Mouse (Mus musculus) embryo, embryonic 11 days (tissue): Measurements from ENCODE around the gene Agr3.

Experiments used
- DNase-seq: peaks from one replicate; pipeline ENCODE4 v3.0.0-alpha.2; 2015

Agr3 gene

DNA sequence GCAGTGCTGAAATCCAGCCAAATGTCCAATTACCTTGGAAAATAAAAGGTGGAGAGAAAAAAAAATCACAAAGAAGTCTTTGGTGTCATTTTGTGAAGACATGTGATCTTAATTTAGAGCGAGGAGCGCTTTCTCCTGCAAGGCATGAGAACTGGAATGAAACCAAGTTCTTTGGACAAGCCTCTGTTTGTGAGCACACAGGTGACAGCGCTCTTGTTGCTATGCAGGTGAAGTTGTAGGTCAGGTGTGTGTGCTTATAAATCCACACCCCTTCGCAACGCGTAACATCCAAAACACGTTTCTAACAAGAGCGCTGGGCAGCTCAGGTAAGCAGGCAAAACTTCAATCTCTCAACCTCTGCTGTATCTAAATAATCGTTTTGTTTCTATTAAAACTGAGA lies at the start of gene Agr3:
Gene Agr3 (plus strand): TSS at position 219 of the 400 bp plus-strand sequence.
- no peak for DNase-seq

DNA sequence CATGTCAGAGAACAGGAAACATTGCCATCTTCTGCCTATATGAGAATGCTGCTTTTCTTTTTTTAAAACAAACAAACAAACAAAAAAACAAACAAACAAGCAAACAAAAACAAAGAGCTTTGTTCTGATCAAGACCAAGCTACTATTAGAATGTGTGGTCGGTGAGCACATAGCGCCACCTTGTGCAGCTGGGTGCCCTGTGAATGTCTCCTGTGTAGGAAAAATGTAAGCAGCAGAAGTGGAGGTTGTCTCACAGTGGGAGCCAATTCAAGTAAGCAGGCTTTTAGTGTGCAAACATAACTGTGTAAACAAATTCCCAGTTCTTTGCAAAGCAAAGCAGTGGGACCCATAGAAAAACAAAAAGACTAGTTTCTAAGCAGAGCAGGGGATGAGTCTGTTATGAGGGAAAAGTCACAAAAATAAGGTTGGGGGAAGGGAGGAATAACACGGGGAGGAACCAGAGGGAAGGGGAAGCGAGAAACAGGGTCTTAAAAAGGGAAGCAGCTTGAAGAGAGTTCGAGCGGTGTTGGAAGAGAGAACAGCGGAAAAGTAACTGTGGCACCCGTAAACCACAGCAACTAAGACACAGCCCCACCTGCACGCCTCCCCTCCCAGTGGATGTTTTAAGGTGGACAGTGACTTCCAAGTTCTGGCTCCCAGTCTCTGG lies 40.4 kb upstream of the Agr3 start:
- no peak for DNase-seq

DNA sequence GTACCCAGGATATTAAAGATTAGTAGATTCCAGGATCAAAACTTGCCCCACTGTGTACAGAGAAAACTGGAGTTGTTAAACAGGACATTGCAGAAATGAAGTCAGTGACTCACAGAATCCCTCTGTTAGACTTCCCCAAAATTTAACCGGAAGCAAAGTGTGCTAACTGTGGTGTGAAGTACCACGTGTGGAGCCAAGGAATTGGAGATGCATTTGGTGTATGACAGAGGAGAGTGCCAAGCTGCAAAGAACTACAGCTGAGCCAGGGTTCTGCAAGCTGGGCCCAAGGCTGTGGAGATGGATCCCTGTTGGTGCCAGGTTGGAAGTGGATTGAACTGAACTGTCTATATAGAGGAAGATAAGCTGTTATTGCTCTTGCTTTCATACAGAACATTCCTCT lies 36.0 kb upstream of the Agr3 start:
- no peak for DNase-seq

DNA sequence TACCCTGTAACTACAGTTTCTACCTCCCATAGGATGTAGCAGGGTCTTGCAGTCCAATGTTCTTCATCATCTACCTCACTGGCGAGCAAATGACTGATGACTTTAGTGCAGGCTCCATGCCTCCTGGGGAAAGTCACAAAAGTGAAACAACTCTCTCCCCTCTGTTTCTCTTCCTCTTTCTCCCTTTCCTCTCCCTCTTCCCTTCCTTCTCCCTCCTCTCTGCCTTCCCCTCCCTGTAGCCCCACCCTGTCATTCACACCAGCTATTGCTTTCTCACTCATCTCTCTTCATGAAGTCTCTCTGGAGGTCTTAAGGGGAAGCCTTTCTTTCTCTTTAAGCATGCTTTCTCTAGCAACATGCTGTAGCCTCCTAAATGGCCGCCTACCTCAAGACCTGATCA lies 34.7 kb upstream of the Agr3 start:
- no peak for DNase-seq

DNA sequence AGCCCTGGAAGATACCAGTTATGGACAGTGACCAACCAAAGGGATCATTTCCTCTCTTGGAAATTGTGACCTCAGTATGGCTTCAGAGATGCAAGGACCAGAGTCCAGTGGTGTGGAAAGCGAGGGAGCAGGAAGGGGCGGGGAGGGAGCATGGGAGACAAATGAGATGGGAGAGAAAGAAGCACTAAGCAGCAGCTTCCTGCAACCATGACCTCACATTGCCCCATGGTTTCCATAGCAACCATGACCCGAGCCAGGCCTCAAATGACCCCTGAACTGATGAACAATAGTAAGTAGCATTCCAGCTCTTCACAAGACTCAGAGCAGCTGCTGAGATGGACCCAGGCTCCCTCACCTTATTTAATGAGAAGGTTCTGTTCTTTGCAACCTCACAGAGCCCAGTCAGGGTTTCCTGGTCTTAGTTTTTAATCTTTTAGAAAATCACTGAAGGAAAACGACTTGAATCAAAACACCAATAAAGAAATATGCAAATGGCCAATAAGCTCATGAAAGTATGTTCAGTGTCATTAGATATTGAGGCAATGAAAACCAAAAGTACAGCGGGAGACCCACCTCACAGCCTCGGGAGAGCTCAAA lies 31.0 kb upstream of the Agr3 start:
- DNase-seq: peak; percentile 84

DNA sequence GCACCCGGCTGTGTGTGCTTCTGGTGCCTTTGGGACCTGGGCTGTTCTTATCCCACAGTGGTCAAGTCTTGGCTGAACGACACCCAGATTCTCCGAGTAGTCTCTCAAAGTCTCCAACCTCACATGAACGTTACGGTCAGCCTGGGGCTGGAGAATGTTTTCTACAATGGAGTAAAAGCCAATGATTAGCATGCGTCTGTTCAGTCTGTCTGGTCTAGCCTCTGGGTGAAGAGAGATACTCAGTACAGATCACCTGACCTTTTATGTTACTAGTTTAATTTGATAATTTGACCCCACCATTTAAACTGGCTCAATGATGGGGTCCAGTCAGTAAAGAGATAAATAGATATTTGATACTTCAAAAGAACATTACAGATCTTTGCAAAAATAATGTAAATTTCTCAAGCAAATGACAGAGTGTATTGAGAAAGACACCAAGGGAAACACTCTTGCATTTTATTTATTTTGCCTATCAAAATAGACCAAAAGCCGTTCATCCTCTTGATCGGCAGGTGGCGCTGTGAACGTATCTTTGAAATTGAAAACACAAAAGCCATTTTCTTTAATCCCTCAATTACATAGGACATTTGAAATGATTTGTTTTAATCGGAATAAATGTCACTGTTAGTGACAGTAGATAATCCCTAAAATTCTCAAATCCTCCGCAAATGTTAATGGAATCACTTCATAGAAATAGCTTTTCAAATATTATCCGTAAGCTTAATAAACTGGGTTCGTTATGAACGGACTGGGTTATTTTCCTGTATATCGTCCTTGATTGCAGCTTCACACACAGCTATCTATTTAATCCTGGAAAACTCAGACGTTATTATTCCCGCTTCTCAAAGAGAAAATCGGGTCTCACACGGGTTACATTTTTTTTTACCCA lies 29.3 kb upstream of the Agr3 start:
- DNase-seq: peak; percentile 84

DNA sequence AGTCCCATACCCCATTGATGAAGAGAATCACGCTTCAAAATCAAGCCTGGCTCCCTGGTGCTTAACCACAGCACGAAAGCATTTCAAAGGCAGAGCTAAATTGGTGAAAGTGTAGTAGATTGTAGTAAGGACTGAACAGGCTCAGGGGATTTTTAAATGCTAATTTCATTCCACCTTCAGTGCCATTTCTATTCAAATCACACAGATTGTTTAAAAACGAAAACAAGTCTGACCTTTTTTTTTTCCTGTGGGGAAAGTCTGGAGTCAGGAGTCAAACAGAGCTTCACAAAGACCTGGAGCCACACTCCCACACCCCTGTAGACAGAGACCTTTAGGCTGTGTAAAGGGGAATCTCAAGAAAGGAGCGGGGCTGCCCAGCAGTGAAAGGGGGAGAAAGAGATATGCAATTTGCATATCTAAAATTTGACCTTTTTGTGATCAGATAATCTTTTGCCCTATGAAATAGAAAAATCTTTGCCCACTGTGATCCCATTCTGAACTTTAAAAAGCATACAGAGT lies 28.6 kb upstream of the Agr3 start:
- peak; percentile 41 for DNase-seq

DNA sequence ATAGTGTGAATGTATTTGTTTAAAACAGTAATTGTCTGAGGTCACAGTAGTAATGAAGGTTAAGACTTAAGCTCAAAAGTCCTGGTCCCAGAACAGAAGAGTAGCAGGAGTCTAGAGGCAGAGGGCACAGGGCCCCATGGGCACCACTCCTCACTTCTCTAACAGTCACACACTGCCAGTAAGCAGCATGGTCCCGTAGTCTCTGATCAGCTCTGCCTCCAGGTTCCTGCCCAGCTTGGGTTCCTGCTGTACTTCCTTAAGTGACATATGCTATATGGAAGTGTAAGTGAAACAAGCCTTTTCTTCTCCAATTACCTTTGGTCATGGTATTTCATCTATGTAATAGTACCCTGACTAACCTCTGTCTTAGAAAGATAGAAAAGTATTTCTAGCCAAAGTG lies 14.8 kb upstream of the Agr3 start:
- no peak for DNase-seq

DNA sequence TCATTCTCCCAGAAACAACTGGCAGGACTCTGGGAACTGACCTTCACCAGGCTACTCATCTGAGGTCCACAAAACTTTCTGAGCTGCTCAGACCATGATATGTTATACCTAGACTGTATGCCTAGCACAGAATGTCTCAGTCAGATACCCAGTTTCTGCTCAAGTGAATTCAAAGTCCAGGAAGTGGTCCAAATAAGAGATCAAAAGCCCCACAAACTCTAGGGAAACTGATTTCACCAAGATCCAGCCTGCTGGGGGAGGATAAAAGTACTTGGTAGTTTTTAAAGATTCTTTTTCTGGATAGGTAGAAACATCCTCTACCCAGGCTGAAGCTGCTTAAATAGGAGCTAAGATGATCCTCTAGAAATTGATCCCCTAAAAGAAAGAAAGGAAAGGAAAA lies 9.6 kb upstream of the Agr3 start:
- DNase-seq: no peak

DNA sequence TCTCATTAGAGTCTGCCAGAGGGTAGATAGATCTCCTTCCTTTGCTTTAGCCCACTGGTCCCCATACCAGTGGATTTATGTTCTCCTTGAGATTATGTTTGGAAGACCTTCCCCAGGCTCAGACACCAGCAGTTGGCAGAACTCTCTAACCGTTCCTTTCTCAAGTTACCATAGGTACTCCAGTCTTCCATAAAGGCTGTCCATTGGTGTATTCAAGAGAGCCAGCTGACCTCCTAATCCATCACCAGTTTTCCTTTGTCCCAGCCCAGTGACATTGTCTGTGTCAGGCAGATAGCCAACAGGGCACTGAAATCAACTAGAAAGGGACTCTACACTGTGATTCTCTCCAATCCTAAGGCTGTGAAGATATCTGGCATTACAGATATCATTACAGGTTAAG lies 9.0 kb upstream of the Agr3 start:
- DNase-seq: no peak

DNA sequence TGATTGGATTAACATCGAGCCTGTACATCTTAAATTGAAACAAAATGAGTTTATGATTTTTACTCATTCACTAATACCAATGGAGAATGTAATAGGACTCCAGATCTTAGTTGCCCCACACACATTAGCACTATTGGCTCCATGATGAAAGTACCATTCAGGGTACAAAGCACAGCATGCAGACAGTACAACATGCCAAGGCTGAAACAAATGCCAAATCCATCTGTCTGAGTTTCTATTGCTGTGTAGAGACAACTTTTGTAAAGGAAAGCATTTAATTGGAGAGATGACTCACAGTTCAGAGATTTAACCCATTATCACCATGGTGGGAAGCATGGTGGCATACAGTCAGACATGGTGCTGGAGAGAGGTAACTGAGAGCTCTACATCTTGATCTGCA lies 7.4 kb upstream of the Agr3 start:
- no peak for DNase-seq

DNA sequence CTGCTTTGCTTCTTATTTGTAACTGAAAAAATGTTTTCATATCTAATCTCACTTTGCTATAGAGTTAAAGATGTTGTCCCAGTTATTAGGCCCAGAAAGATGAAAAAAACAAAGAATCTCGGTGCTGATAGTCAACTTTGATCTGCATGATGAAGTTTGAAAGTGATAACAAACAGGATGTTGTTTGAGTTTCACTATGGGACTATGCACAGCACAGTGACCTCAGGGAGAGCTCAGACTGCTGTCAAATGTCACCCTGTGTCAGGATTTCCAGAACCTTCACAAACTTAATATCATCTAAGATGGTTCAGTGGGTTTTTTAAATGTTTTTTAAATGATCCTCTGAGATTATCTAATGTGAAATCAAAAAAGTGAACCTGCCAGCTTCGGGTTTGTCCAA lies 2.4 kb downstream of the Agr3 start:
- DNase-seq: no peak

DNA sequence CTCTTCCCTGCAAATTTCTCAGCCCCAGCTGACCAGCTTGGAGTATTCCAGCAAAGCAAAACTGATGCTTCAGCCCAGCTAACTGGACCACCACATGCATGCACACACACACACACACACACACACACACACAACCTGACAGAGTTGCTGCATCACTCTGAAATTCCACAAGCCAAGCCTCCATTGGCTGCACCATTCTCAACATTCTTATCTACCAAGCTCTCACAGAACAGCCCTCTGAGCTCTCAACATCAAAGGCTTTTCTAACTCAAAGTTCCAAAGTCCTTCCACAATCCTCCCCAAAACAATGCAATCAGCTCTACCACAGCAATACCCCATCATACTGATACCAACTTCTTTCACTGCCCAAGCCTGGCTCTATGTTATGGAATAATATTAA lies 7.4 kb downstream of the Agr3 start:
- DNase-seq: no peak

DNA sequence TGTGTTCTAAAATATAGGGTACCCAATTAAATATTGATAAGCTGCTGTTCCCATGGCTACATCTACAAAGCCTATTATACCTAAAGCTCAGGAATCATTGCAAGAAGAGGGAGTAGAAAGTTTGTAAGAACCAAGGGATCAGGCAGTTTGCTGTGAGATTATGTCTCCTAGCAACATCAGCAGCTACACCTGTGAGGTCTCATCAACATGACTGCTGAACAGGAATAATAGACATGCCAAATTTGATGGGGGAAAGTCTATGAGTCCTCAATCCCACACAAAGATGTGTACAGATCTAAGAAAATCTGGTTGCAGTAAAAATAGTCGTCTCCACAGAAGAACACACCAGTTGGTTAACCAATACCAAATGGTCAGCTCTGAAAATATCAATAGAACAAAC lies 26.3 kb downstream of the Agr3 start:
- DNase-seq: no peak

DNA sequence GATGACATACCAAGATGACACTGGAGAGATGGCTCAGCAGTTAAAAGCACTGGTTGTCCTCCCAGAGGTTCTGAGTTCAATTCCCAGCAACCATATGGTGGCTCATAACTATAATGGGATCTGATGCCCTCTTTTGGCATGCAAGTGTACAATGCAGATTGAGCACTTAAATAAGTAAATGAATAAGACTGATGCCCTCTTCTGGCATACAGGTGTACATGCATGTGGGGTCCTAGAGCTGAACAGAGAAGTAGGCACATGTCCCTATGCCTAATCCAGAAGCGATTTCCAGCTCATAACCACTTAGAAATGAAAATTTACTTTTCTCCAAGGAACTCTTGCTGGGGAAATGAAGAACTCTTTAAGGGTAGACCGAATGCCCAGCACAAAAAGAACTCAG lies 31.8 kb downstream of the Agr3 start:
- DNase-seq: peak; percentile 11

DNA sequence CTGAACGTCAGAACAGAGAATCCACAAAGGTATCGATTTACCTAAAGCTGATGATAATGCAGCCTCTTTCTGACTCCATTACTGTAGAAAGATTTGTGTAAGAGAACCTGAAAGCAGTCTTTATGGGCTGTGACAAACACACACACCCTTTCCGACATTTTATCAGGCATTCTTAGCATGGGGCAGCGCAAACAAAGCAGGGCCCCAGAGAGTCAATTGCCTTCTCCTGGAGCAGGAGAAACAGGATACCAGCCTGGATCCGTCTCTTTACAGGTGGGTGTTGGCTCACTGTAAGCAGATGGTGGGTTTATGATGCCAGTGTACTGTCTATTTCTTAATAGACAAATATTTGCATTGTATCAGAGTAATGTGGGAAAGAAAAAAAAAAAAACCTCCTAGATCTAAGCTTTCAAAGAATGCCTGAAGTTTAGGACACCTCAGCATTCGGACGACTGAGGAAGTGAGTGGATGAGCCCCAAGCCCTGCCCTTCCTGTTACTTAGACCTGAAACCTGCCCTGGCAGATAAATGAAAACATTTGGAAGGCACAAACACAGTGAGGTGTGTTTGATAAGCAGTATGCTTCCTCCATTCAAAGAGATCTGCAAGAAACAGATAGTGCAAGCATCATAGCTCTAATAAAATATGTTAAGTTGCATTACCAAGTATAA lies 40.8 kb downstream of the Agr3 start:
- no peak for DNase-seq

DNA sequence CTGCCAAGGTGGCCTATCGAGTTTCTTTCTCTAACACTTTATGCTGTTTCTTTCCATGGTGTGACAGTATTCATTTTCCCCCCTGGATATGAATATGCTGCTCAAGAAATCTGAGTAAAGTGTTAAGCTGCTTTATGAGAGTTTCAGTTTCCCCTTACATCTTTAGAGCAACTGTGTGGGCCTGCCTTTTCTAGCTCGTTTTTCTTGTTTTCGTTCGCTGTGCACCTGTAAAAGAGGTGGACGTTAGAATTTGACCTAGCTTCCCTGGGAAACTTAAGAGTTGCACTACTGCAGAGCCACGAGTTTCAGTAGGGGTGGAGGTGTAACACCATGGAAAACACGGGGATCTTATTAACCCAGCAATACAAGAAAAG lies 41.3 kb downstream of the Agr3 start:
- no peak for DNase-seq

DNA sequence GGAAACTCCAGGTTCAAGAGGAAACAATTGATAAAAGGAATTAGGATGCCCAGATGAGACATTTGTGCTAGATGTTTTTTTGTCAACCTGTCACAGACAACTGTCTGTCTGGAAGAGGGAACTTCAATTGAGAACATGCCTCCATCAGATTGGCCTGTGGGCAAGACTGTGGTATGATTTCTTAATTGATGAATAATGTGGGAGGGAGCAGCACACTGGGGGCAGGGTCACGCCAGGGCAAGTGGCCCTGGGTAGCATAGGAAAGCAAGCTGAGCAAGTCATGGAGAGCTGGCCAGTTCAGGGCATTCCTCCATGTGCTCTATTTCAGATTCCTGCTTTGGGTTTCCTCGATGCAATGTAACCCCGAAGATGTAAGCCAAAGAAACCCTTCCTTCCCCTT lies 50.5 kb downstream of the Agr3 start:
- DNase-seq: no peak

DNA sequence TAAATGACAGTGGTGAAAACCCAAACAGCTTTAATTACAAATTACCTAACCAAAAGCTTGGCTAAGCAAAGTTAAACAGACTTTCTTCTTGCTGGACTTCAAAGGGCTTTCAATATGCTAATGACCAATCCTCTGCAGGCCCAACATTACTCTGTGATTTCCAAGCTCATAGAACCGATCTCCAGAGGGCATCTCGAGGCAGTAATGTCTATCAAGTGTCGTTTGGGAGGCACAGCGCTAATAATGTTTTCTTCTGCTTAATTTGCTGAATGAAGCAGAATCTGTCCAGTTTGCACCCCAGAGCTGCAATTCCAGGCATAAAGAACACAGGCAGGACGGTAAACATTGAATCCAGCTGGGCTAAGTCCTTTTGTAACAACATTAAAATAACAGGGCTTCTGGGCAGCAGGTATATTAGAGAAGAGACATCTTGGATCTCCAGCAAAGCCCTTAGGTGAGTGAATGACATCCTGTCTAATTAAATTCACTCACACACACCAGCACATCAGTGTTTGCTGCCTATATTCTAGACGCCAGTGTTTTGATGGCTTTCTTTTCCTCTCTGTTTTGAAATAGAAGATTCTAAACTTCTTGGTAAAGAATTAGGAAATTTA lies 52.3 kb downstream of the Agr3 start:
- no peak for DNase-seq

DNA sequence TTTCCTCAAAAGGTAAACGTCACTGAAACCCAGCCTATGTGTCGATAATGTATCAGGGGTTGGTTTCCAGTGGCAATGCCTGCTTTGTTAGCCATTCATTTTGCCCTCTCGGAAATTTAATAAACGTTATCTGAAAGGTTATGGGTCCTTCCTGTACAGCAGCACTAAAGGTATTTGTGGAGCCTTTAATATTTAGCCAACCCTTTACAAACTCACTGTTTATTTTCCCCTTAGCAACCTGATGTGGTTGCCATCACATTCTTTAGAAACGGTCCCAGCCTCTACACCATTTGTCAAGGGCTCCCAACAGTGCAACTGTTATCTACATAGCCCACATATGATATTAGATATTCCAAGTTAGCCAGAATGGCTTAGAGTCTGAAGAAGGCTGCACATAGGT lies 54.2 kb downstream of the Agr3 start:
- no peak for DNase-seq

DNA sequence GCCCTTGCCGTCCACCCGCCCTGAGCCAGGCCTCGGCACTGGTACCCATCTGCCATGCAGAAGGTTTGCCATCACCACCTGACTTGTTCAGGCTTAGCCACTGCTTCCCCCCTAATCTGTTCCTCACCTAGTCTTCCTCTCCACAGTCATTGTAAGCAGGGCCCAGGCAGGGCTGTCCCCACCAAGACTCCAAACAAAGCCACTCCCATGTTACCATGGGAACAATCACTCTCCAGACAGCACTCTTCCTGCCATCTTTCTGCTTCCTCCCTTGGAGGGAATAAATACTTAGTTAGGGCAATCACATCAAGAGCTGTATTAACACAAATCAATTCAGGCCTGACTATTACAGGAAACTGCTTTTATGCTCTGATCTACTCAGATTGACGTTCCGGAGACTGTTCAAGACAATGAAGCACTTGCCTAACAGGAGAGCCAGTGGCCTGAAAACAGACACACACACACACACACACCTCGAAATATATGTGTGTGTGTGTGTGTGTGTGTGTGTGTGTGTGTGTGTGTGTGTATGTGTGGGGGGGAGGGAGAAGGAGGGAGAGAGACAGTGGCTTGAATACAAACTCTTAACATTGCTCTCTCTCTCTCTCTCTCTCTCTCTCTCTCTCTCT lies 56.4 kb downstream of the Agr3 start:
- peak; percentile 68 for DNase-seq

DNA sequence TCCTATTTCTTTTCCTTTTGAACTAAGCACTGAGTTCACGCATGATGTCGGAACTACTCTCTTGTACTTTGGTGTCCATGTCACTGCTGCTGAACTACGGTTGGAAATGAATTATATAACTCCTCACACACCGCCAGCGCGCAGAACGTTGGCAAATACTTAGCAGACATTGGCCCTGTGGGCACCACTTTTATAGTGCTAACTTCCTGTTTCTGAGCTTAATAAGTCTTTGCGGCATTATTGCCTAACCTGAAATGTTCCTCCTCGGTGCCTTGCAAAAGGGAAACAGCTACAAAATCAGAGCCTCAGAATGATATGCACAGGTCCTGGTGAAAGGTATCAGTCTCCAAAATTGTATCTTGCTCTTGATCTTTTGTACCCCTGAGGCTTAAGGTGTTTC lies 58.1 kb downstream of the Agr3 start:
- DNase-seq: no peak

DNA sequence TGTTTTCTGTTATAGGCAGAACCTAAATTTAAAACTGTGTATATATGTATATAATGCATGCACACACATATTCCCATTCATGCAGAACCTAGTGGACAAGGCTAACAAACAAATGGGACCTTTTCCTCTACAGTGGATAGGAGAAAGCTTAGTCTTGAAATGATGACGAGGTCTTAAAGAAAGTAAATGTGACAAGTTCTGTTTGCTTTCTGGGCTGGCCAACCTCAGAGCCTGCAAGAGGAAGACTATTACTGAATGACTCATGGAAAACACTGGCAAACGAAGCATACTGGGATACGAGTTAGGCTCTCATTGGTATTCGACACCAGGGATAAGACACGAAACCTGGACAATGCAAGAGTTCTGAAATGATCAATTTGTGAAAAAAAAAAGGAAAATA lies 59.3 kb downstream of the Agr3 start:
- no peak for DNase-seq
